Mouse (Mus musculus) stomach, postnatal 0 days (tissue): Measurements from ENCODE around the gene Ppp6r3.

Experiments
- CTCF ChIP-seq: IDR thresholded peaks from 2 replicates; pipeline ENCODE4 v1.5.1; 2016; ENCODE audit warnings: antibody characterized with exemption, low read depth, mild to moderate bottlenecking, moderate library complexity
- EP300 ChIP-seq: optimal IDR thresholded peaks from 2 replicates; pipeline ENCODE3; 2016; ENCODE audit warnings: antibody characterized with exemption

GRCm38 (mm10) chr19:3424214-3424613, 151.3 kb downstream of the Ppp6r3 start:
- TF ChIP-seq CTCF (no peak), EP300 (no peak)
